30 mouse cellular contexts compared by ENCODE assay signal in the genomic region with DNA sequence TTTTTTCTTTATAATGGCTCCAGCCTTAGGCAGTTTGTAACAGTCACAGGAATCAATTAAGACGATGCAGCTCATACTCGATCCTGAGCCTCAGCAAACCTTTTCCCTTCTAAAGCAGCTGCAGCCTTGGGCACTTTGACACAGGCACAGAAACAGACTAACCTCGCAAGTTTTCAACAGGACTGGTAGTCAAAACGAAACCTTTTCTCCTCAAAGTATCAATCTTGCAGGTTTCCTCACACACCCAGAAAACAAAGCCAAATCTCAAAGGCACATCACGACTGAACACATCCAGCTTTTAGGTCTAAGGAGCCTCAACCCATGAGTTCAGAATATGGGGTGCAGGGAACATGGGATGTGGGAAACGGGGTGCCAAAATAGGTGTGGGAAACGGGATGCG. TPM values are rescaled to one million over a fixed set of nuclear protein-coding genes. Genes with fewer than 3 reads are reported as not detected.
"Had no signal": no experiment of that assay in that cellular context is flagged by ENCODE, and none has a peak within 500 bp of the region (broad histone marks: within the 10 kb centered on the region; RNA-seq: fewer than 3 reads in every experiment).

No protein-coding gene starts in this region.

- H3K4me2 ChIP-seq: heart, embryonic 11.5 days; heart, embryonic 13.5 days; heart, embryonic 15.5 days; hindbrain, embryonic 12.5 days; hindbrain, embryonic 14.5 days; kidney, embryonic 15.5 days; limb, embryonic 12.5 days; liver, embryonic 12.5 days had no signal

- H3K4me3 ChIP-seq: heart, adult 2 months; heart, embryonic 13.5 days; heart, embryonic 15.5 days; hindbrain, embryonic 12.5 days; kidney, embryonic 15.5 days; limb, embryonic 10.5 days; limb, embryonic 12.5 days; liver, embryonic 12.5 days had no signal

- H3K36me3 ChIP-seq: heart, embryonic 13.5 days; heart, embryonic 15.5 days; hindbrain, embryonic 12.5 days; kidney, embryonic 15.5 days; limb, embryonic 10.5 days; limb, embryonic 12.5 days; liver, embryonic 12.5 days had no signal

- DNase-seq: gastrocnemius, postnatal 14 days; gastrocnemius, postnatal 36 days; heart, adult 11 months; heart, adult 2 months; heart, postnatal 4 days; kidney, adult 11 months; kidney, adult 2 months; kidney, adult 9 months; kidney, postnatal 14 days; kidney, postnatal 36 days; layer of hippocampus, adult 9-11 months; layer of hippocampus, postnatal 36 days; liver had no signal

- H3K27ac ChIP-seq: heart, adult 2 months; heart, embryonic 13.5 days; heart, embryonic 15.5 days; hindbrain, embryonic 12.5 days; hindbrain, embryonic 14.5 days; kidney, embryonic 15.5 days; kidney, postnatal 0 days; limb, embryonic 10.5 days; limb, embryonic 12.5 days; liver, embryonic 12.5 days; liver, embryonic 14.5 days had no signal

- ATAC-seq: hindbrain, embryonic 16.5 days; intestine, embryonic 16.5 days; liver, embryonic 12.5 days had no signal

- H3K9ac ChIP-seq: heart, embryonic 13.5 days; heart, embryonic 15.5 days; hindbrain, embryonic 12.5 days; hindbrain, embryonic 14.5 days; kidney, embryonic 15.5 days; limb, embryonic 12.5 days; liver, embryonic 12.5 days; liver, embryonic 14.5 days had no signal

- H3K9me3 ChIP-seq: heart, embryonic 13.5 days; heart, embryonic 15.5 days; hindbrain, embryonic 12.5 days; kidney, embryonic 15.5 days; limb, embryonic 10.5 days; limb, embryonic 12.5 days; liver, embryonic 12.5 days had no signal

RNA-seq across cellular contexts. Expression of a gene that starts 28.1 kb away (rescaled TPM):
- total RNA-seq: heart, adult 2 months; heart, postnatal 25 days; heart, postnatal 4 days had no signal
- polyA plus RNA-seq: gonadal fat pad, adult 2 months; heart, embryonic 15.5 days; heart, postnatal 0 days; liver, embryonic 12.5 days; liver, embryonic 14.5 days; liver, embryonic 16.5 days had no signal
